Mouse (Mus musculus) adrenal gland, postnatal 10 days (tissue): ENCODE measurements at regions not wholly inside any gene's neighbourhood (a gene's known extent, or its start where the extent isn't known, plus 50 kb on each side); places are given as distances from the start of the nearest gene placed in this dataset.

ENCODE experiments used
- DNase-seq: peaks from one replicate; pipeline ENCODE4 v3.0.0; 2021; ENCODE audit warnings: mixed read lengths

GRCm38 (mm10) chr5:120251697-120252401 is 135.6 kb downstream of the Rbm19 start:
- no peak for DNase-seq

- DNase-seq, result peak; percentile 14
Measured at GRCm38 (mm10) chr5:120252551-120252950, 136.3 kb downstream of the Rbm19 start.

- DNase-seq, result no peak
Measured at GRCm38 (mm10) chr5:120262715-120263273, 146.5 kb downstream of the Rbm19 start.

DNA sequence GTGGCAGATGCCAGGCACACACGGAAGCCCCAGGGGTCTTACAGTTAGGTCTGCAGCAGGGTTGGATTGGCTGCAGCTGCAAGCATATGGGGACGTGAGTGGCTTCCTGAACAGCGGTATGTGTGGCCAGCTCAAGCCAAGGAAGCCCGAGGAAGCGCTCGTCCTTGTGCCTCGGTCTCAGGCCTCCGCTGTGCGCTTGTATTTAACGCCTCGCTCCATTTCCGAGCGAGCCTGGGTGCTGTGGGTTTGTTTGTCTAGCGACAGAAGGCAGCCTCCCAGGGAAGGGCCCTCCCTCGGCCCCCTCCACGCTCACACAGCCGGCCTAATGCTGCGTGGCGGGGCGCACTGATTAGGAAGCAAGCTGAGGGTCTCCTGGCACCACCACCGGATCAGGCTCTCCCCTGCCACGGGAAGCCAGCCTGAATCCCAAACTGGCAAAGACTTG is 153.2 kb downstream of the Rbm19 start:
- no peak for DNase-seq

DNA sequence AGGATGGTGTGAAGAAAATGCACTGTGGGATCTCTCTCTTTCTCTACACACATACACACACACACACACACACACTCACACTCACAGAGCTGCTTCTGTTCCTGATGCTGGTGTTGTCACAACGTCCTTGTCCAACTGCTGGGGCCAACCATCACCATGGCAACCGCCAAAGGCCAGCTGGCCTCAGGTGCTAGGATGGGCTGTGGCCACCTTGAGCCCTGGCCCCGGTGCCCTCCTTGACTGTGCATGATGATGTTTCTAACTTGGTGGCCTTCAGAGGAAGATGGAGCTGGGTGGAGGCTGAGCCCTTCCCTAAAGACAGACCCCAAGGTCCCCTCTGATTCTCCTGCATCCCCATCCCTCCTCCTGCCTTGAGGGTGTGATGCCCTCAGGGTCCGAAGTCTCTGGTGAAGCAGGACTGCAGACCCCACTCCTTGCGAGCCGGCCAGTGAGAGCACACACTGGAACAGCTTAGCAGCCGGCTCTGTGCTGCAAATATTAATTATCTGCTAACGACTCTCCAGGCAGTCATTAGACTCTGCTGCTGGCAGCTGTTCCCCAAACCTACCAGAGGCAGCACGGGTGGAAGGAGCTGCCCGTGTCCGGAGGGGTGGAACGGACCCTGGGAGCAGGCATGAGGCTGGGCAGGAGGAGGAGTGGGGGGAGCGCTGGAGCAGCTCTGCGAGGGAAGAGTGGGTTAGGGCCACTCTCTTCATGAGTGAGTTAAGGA is 154.8 kb downstream of the Rbm19 start:
- DNase-seq, result no peak

DNA sequence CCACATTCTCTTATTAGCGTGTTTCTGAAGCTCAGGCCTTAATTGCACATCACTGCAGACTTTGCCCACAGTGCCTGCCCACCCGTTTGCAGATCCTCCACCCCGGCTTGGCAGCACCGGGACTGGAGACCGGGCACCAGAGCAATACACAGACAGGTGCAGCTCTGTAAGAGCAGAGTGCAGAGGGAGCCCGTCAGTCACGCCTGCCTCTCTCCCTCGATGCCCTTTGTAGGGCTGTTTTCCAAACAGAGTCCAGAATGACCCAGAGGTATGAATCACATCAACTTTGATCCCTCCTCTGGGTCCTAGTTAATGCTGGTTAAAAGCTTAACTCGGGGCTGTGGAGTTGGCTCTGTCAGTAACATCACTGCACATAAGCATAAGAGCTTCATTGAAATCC is 155.3 kb upstream of the Lhx5 start:
- DNase-seq, result no peak

DNA sequence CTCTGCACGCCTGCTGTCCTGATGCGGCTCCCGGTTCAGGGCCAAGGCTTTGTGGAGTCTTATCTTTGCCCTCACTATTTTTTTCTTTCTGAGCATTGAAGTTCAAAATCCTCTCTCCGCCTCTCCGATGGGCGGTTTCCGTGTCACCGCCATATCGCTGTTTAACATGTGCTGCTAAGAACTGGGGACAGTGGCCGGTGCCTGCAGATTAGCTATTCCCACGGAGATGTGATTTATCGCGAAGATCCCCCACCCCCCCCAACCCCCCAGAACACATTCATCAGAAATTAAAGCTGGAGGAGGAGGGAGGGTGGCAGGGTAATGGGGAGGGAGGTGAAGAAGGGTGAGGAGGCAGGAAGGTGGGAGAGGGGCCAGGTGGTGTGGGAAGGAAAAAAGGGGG is 151.2 kb upstream of the Lhx5 start:
- no peak for DNase-seq

GRCm38 (mm10) chr5:120280991-120281602 is 150.4 kb upstream of the Lhx5 start:
- DNase-seq, result no peak

DNA sequence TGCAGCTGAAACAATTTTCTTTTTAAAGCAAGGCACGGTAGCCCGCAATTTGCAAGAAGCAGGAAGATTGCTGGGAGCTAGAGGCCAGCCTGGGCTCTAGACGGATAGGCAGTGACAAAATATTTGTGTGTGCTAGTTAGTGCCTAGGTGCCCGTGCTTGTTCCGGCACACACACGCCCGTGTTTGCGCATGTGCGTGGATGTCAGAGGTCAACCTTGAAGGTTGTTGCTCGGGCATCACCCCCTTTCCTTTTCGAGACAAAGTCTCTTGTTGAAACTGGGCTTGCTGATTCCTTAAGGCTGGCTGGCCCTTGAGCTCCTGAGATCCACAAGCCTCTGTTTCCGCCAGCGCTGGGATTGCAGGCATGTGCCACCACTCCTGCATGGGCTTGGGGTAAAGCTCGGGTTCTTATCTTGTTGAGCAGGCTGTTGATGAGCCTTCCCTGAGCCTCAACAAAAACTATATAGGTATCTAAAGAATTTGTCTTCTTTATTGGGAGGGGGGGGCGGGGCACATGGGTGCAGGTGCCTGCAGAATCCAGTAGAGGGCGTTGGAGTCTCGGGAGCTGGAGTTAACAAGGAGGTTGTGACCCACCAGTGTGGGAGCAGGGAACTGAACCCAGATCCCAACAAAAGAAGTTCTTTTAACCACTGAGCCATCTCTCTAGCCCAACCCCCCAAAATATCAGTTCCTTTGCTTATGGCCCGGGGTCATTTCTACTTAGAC is 149.5 kb upstream of the Lhx5 start:
- DNase-seq, result no peak

GRCm38 (mm10) chr5:120284625-120285024 is 146.9 kb upstream of the Lhx5 start:
- DNase-seq, result no peak

DNA sequence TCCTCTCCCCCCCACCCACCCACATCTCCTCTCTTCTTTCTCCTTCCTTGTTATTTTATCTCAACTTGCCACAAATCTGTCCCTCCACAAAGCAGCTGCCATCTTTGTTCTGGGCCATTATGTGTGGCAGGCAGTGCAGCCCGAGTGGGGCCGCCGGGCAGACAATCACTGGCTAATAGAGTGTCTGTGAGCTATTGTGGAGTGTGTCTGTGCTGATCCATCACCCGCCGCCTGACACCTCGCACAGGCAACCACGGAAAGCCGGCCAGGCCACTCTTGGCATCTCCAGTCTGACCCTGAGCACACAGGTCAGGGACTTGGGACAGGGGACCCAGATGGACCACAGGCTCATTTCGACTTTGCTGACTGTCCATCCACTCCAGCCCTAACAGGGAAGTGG is 146.5 kb upstream of the Lhx5 start:
- DNase-seq, result no peak

DNA sequence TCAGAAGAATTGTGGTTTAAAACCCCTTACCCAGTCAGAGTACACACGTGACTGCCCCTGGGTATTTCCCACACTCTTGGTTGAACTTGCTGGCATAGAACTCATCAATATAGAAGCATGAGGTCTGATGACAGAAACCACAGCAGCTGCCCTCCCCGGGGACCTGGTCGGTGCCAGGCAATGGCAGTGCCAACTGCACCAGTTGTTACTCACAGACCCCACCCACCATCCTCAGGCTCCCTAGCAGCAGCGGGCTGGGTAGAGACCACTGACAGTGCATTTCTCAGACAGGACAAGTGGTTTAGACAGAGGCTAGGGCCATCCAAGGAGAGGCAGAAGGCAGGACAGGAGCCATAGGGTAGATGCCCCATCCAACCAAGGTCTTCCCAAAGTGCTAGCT is 144.7 kb upstream of the Lhx5 start:
- no peak for DNase-seq

DNA sequence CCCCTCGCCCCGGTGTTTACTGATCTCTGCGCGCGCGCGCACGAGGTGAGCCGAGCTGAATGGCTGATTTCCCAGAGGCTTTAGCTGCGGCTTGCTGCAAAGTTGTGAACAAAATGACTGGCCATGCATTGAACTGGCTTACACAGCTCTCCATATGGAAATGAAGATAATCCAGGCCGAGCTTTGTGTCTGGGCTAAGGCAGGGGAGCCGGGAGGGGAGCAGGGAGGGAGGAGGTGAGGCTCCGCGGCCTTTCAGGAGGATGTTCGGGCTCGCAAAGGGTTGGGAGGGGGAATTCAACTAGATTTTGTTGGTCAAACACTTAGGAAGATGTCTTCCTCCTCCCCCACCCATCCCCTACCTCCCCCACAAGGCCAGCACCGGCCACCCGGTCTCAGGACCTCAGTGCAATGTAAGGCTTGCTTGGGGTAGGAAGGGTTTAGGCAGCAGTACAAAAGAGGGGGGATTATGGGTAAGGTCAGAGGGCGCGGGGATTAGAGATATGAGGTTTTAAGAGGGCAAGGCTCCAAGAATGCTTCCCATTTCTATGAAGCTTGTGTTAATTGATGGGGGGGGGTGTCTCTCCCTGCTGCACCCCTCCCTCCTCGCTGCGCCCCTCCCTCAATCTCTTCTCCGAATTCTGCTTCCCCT is 143.3 kb upstream of the Lhx5 start:
- DNase-seq, result no peak

DNA sequence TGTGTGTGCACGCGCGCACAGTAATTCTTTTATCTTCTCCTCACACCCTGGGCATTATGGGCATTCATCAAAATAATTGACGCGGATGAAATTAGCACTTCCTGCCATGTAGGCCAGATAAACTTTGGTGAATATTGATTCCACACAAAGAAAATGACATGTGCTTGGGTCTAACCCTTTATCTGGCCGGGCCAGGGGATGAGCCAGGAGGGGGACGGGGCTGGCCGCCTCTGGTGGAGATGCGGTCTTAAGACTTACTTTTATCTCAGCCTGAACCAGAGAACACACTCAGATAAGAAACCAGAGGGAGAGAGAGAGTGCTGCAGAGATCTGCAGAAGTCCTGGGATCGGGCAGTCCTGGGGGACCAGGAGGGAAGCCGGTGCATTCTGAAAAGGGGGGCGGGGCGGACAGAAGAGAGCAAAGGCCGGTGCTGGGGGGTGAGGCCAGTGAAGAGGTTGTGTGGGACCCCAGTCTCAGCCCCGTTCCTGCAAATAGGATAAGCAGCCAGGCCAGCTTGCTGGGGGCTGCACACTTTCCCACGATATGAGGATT is 136.9 kb upstream of the Lhx5 start:
- DNase-seq, result no peak

- DNase-seq, result no peak
Measured at GRCm38 (mm10) chr5:120297190-120297589, 134.3 kb upstream of the Lhx5 start.

- DNase-seq, result no peak
Measured at GRCm38 (mm10) chr5:120297665-120298282, 133.7 kb upstream of the Lhx5 start.

- DNase-seq, result no peak
Measured at GRCm38 (mm10) chr5:120301672-120302071, 129.8 kb upstream of the Lhx5 start.

- no peak for DNase-seq
Measured at GRCm38 (mm10) chr5:120302307-120302706, 129.2 kb upstream of the Lhx5 start.

GRCm38 (mm10) chr5:120304295-120304701 is 127.2 kb upstream of the Lhx5 start:
- no peak for DNase-seq

DNA sequence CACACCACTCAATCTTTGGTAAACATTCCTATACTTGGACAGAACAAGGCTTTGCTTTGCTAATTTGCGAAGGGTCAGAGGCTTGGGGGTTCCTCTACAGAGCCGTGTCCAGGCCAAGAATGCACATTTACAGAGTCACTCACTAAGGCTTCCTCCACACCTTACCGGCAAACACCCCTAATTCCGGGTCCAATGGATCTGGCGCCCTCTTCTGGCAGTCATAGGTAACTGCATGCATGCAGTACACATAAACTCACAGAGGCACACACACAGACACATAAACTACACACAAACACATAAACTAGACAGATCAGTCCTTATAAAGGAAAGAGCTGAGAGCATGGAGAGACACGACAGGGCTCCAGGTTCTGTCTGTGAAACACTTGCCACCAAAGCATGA is 119.2 kb upstream of the Lhx5 start:
- DNase-seq, result no peak

- no peak for DNase-seq
Measured at GRCm38 (mm10) chr5:120313984-120314383, 117.5 kb upstream of the Lhx5 start.
